Mouse (Mus musculus): Measurements from ENCODE around the gene Dlx3. TPM values are rescaled to one million over a fixed set of nuclear protein-coding genes. Genes with fewer than 3 reads are reported as not detected.

Gene Dlx3
- not detected for polyA plus RNA-seq (2017; shearing (Covaris generic))

DNA sequence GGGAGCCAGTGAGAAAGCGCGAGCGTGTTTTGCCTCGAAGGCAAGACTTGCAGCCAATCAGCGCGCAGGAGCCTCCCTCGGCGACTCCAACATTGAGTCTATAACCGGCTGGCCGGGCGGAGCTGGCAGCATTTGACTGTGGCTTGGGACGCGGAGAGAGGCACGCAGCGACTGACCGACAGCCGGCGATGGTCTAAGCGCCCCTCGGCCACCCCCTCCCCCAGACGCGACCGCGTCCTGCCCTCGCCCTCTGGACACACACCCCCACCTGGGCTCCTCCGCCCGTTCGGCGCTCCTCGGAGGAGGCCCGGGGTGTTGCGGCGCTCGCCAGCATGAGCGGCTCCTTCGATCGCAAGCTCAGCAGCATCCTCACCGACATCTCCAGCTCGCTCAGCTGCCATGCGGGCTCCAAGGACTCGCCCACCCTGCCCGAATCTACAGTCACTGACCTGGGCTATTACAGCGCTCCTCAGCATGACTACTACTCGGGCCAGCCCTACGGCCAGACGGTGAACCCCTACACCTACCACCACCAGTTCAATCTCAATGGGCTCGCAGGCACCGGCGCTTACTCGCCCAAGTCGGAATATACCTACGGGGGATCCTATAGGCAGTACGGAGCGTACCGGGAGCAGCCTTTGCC is at the start of gene Dlx3:
Dlx3 (plus strand) TSS at position 130 of the 643 bp plus-strand sequence.

DNA sequence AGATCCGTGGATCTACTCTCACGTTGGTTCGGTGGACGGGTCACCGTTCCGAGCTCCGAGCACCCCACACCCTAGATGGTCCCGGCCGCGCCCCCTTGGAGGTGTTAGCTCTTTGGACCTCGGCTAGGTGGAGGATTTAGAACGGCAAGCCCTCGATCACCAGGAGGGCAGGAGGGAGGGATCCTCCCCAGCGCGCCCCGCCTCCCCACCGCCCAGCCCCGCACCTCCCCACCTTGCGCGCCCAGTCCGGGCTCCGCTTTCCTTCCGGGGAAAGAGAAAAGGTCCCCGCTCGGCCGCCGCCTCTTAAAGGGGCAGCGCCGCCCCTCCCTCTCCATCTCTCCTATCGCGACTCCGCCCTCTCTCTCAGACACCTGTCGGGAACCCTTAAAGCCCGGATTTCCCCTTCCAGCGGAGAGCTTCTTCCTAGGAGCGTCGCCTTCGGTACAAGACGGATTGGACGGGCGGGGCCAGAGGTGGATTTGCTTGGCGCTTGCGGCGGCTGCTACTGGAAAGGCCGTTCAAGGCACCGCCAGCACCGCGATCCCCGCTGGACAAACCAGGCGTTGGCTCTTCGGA is 43.3 kb upstream of the Dlx3 start, which contains the start of gene Itga3:
Itga3 (minus strand) TSS at position 266 of the 576 bp plus-strand sequence.

DNA sequence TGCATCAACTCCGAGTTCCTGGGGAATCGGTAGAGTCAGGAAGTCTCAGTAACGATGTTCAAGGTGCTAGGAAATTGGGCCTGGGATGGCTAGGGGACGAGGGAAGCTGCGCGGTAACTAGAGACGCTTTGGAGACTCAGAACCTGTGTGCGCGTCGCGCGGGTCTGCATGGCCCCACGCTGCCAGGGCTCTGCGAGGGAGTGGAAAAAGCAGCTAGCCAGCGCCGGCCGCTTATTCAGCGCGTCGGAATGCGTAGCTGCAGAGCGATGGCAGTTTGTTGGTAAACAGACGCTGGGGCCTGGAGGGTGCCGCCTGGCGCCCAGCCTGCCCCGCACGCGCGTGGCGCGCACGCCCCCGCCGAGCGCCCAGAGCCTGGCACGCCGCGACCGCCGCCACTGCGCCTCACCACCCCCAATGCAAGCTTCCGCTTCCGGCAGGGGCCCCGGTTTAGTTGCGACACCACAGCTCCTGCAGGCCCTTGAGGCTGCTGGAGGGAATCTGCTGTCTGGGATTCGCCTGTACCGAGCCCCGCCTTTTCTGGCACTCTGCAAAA is 26.0 kb downstream of the Dlx3 start, which contains the start of gene Dlx4:
Dlx4 (minus strand) TSS at position 413 of the 553 bp plus-strand sequence.

Other genes with a start within 250 kb of the Dlx3 start
- 0.25 TPM for gene Col1a1, start 183.9 kb upstream of the Dlx3 start, polyA plus RNA-seq (2017; shearing (Covaris generic))
- not detected for gene Hils1, start 152.5 kb upstream of the Dlx3 start, polyA plus RNA-seq (2017; shearing (Covaris generic))
- not detected for gene Sgca, start 143.8 kb upstream of the Dlx3 start, polyA plus RNA-seq (2017; shearing (Covaris generic))
- 11.5 TPM for gene Ppp1r9b, start 129.1 kb upstream of the Dlx3 start, polyA plus RNA-seq (2017; shearing (Covaris generic))
- 0.46 TPM for gene Samd14, start 110.2 kb upstream of the Dlx3 start, polyA plus RNA-seq (2017; shearing (Covaris generic))
- 13.0 TPM for gene Pdk2, start 78.8 kb upstream of the Dlx3 start, polyA plus RNA-seq (2017; shearing (Covaris generic))
- gene Itga3, start 43.3 kb upstream of the Dlx3 start, polyA plus RNA-seq (2017; shearing (Covaris generic)): 1.0 TPM
- not detected for gene Dlx4, start 26.1 kb downstream of the Dlx3 start, polyA plus RNA-seq (2017; shearing (Covaris generic))
- not detected for gene Tac4, start 141.4 kb downstream of the Dlx3 start, polyA plus RNA-seq (2017; shearing (Covaris generic))
- gene Kat7, start 190.1 kb downstream of the Dlx3 start, polyA plus RNA-seq (2017; shearing (Covaris generic)): 126 TPM
- 21.2 TPM for gene Fam117a, start 216.9 kb downstream of the Dlx3 start, polyA plus RNA-seq (2017; shearing (Covaris generic))